Mouse (Mus musculus): Measurements from ENCODE around the gene Mex3a.

DNA sequence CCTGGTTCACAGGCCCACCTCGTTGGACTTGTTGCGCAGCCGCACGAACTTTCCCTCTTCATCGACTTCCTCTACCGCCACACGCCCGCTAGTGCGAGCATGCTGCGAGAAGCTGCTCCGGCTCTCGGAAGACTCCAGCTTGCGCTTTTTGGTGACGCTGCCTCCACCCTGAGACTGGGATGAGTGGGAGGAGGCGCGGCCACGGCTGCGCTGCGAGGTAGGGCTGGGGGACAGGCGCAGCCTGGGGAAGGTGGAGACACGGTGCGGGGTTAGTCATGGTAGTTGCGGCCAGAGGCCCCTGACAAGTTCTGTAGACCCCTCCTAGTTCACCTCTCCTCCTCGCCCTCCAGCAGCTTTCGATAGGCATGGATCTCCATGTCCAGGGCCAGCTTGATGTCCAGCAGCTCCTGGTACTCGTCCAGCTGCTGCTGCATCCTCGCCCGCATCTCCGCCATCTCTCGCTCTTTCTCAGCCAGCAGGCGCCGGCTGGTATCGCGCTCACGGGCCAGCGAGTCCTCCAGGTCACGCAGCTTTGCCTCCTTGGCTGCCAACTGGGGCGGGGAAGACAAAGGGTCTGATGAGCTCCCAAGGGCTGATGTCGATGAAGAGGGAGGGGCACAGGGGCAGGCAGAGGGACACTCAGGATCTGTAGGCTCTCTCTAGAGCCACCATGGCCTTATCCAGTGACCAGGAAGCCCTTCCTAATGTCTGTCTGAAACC, 47.4 kb upstream of the Mex3a start:
- TF ChIP-seq CTCF (IDR thresholded peaks at IDR 0.05; ENCODE audit: insufficient read depth, low read length) (no peak), POLR2A (IDR thresholded peaks at IDR 0.05; ENCODE audit: borderline replicate concordance, extremely low read depth, low read depth, low read length) (no peak)

Measured in lung, adult 2 months (tissue).